Mouse (Mus musculus): ENCODE results near the gene Capns1. TPM values are rescaled to one million over a fixed set of nuclear protein-coding genes. Genes with fewer than 3 reads are reported as not detected.
"Not testable (repeated sequence)": the region's sequence is repeated elsewhere in the genome, so short reads cannot be mapped to it uniquely, and the experiment has no call there.

Gene Capns1
- polyA plus RNA-seq (2015; fragmentation: Nextera tagmentation; extraction: Ambion mirVana), result 85.5 and 87.1 TPM in 2 replicates

- TF ChIP-seq CTCF (IDR thresholded peaks at IDR 0.05; ENCODE audit: low read depth), result peak; percentile 94
- Histone ChIP-seq H3K27me3 (replicated peaks; ENCODE audit: control insufficient read depth, insufficient read depth, low read length) (no peaks in the 10 kb centered on the region), H3K9ac (ENCODE audit: low read depth, low read length) (no peak within 1 kb of the TSS), H3K9me3 (ENCODE audit: control insufficient read depth) (no peaks in the 10 kb centered on the region), H3K4me1 (replicated peaks; ENCODE audit: control insufficient read depth, insufficient read depth, low read length) (no peaks in the 10 kb centered on the region; the same call in 1 of the 2 replicates), H3K4me2 (replicated peaks; ENCODE audit: low read depth) (no peak within 1 kb of the TSS), H3K27ac (ENCODE audit: low read depth, low read length) (no peak within 1 kb of the TSS), H3K36me3 (ENCODE audit: control insufficient read depth, insufficient read depth) (no peaks in the 10 kb centered on the region), H3K4me3 (ENCODE audit: low read depth, low read length) (no peak within 1 kb of the TSS)
- 10% methylated on average over 8 of the region's 8 CpGs for WGBS
- ATAC-seq, result no peak
Measured at GRCm38 (mm10) chr7:30198481-30198971, at the start of gene Capns1. TSS of gene Capns1 (minus strand) at chr7:30198811.

GRCm38 (mm10) chr7:30237374-30237773 lies 38.8 kb upstream of the Capns1 start:
- WGBS, result 71% methylated on average over 3 of the region's 3 CpGs

DNA sequence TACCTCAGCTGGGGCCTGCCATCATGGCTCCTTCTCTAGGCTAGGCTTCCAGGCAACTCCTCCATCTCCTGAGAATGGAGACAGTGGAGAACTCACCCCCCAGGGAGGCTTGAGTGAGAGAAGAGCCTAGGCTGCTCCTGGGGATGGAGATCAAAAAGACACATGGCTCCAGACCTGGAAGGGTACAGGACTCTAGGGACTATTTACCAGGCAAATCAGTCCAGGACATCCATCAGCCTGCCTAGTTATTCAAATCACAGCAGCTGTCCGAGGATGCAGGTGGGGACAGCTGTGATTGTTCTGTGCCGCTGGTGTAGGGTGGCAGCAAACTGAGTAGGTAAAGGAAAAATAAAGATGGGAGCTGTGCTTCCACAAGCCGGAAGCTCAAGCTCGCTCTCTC lies 37.0 kb upstream of the Capns1 start, which contains the start of gene Ovol3:
Gene Ovol3 (minus strand): TSS at position 101 of the 400 bp plus-strand sequence.
- Histone ChIP-seq H3K27me3 (replicated peaks; ENCODE audit: control insufficient read depth, insufficient read depth, low read length) (no peaks in the 10 kb centered on the region), H3K4me1 (replicated peaks; ENCODE audit: control insufficient read depth, insufficient read depth, low read length) (no peaks in the 10 kb centered on the region; the same call in 1 of the 2 replicates), H3K4me3 (ENCODE audit: low read depth, low read length) (no peak within 1 kb of the TSS), H3K4me2 (replicated peaks; ENCODE audit: low read depth) (no peak within 1 kb of the TSS), H3K9me3 (ENCODE audit: control insufficient read depth) (no peaks in the 10 kb centered on the region), H3K36me3 (ENCODE audit: control insufficient read depth, insufficient read depth) (peaks cover 14% of the 10 kb centered on the region; the same call in 1 of the 2 replicates), H3K9ac (ENCODE audit: low read depth, low read length) (no peak within 1 kb of the TSS), H3K27ac (ENCODE audit: low read depth, low read length) (no peak within 1 kb of the TSS)
- whole genome bisulfite sequencing, result 81% methylated on average over 4 of the region's 4 CpGs
- ATAC-seq, result no peak
- no peak for TF ChIP-seq CTCF (IDR thresholded peaks at IDR 0.05; ENCODE audit: low read depth)

More at GRCm38 (mm10) chr7:30237374-30237773, 38.8 kb upstream of the Capns1 start:
- H3K9ac ChIP-seq (ENCODE audit: low read depth, low read length); H3K27ac ChIP-seq (ENCODE audit: low read depth, low read length); H3K27me3 ChIP-seq (replicated peaks; ENCODE audit: control insufficient read depth, insufficient read depth, low read length); H3K4me1 ChIP-seq (replicated peaks; ENCODE audit: control insufficient read depth, insufficient read depth, low read length); H3K4me3 ChIP-seq (ENCODE audit: low read depth, low read length); H3K4me2 ChIP-seq (replicated peaks; ENCODE audit: low read depth); ATAC-seq; H3K9me3 ChIP-seq (ENCODE audit: control insufficient read depth): not testable (repeated sequence)
- peaks cover 25% of the 10 kb centered on the region; the same call in 1 of the 2 replicates for H3K36me3 ChIP-seq (ENCODE audit: control insufficient read depth, insufficient read depth)

GRCm38 (mm10) chr7:30235091-30235490 lies 36.5 kb upstream of the Capns1 start:
- ATAC-seq, result no peak
- Histone ChIP-seq H3K4me2 (replicated peaks; ENCODE audit: low read depth) (no peak overlapping the region), H3K4me3 (ENCODE audit: low read depth, low read length) (no peak overlapping the region), H3K9ac (ENCODE audit: low read depth, low read length) (no peak overlapping the region), H3K9me3 (ENCODE audit: control insufficient read depth) (no peaks in the 10 kb centered on the region), H3K4me1 (replicated peaks; ENCODE audit: control insufficient read depth, insufficient read depth, low read length) (no peaks in the 10 kb centered on the region; the same call in 1 of the 2 replicates), H3K36me3 (ENCODE audit: control insufficient read depth, insufficient read depth) (peaks cover 13% of the 10 kb centered on the region; the same call in 1 of the 2 replicates), H3K27me3 (replicated peaks; ENCODE audit: control insufficient read depth, insufficient read depth, low read length) (no peaks in the 10 kb centered on the region), H3K27ac (ENCODE audit: low read depth, low read length) (no peak overlapping the region)
- whole genome bisulfite sequencing, result 87% methylated on average over 8 of the region's 8 CpGs
- TF ChIP-seq CTCF (IDR thresholded peaks at IDR 0.05; ENCODE audit: low read depth), result no peak

GRCm38 (mm10) chr7:30234276-30234858 lies 35.8 kb upstream of the Capns1 start:
- Histone ChIP-seq H3K4me2 (replicated peaks; ENCODE audit: low read depth) (no peak overlapping the region), H3K9me3 (ENCODE audit: control insufficient read depth) (no peaks in the 10 kb centered on the region), H3K4me1 (replicated peaks; ENCODE audit: control insufficient read depth, insufficient read depth, low read length) (no peaks in the 10 kb centered on the region; the same call in 1 of the 2 replicates), H3K9ac (ENCODE audit: low read depth, low read length) (no peak overlapping the region), H3K36me3 (ENCODE audit: control insufficient read depth, insufficient read depth) (peaks cover 13% of the 10 kb centered on the region; the same call in 1 of the 2 replicates), H3K27ac (ENCODE audit: low read depth, low read length) (no peak overlapping the region), H3K4me3 (ENCODE audit: low read depth, low read length) (no peak overlapping the region), H3K27me3 (replicated peaks; ENCODE audit: control insufficient read depth, insufficient read depth, low read length) (no peaks in the 10 kb centered on the region)
- no peak for TF ChIP-seq CTCF (IDR thresholded peaks at IDR 0.05; ENCODE audit: low read depth)
- WGBS, result 92% methylated on average over 15 of the region's 15 CpGs
- no peak for ATAC-seq

- TF ChIP-seq CTCF (IDR thresholded peaks at IDR 0.05; ENCODE audit: low read depth), result no peak
- no peaks in the 10 kb centered on the region for H3K27me3 ChIP-seq (replicated peaks; ENCODE audit: control insufficient read depth, insufficient read depth, low read length)
- H3K36me3 ChIP-seq (ENCODE audit: control insufficient read depth, insufficient read depth), result peaks cover 13% of the 10 kb centered on the region; the same call in 1 of the 2 replicates
- 0 out of 2 replicates have a peak overlapping the region, but pooled peaks have one; percentile 61 for H3K9ac ChIP-seq (ENCODE audit: low read depth, low read length)
- no peak for ATAC-seq
- no peaks in the 10 kb centered on the region for H3K9me3 ChIP-seq (ENCODE audit: control insufficient read depth)
- H3K4me1 ChIP-seq (replicated peaks; ENCODE audit: control insufficient read depth, insufficient read depth, low read length), result no peaks in the 10 kb centered on the region; the same call in 1 of the 2 replicates
- 85% methylated on average over 20 of the region's 20 CpGs for WGBS
- no peak overlapping the region for H3K4me3 ChIP-seq (ENCODE audit: low read depth, low read length)
- no peak overlapping the region for H3K4me2 ChIP-seq (replicated peaks; ENCODE audit: low read depth)
- no peak overlapping the region for H3K27ac ChIP-seq (ENCODE audit: low read depth, low read length)
Measured at GRCm38 (mm10) chr7:30233387-30233786, 34.8 kb upstream of the Capns1 start.
